Mouse (Mus musculus) E14TG2a.4 (cell line): ENCODE data around the gene Gm20388.

Source experiments
- CTCF ChIP-seq: conservative IDR thresholded peaks from 2 replicates; pipeline ENCODE4 v1.5.1; 2014; ENCODE audit warnings: low read length
- NANOG ChIP-seq: IDR thresholded peaks from 2 replicates; pipeline ENCODE4 v1.6.1; 2014; ENCODE audit warnings: borderline replicate concordance, low read length, mixed read lengths
- POU5F1 ChIP-seq: IDR thresholded peaks from 2 replicates; pipeline ENCODE4 v1.6.1; 2014; ENCODE audit warnings: low read length, borderline replicate concordance

DNA sequence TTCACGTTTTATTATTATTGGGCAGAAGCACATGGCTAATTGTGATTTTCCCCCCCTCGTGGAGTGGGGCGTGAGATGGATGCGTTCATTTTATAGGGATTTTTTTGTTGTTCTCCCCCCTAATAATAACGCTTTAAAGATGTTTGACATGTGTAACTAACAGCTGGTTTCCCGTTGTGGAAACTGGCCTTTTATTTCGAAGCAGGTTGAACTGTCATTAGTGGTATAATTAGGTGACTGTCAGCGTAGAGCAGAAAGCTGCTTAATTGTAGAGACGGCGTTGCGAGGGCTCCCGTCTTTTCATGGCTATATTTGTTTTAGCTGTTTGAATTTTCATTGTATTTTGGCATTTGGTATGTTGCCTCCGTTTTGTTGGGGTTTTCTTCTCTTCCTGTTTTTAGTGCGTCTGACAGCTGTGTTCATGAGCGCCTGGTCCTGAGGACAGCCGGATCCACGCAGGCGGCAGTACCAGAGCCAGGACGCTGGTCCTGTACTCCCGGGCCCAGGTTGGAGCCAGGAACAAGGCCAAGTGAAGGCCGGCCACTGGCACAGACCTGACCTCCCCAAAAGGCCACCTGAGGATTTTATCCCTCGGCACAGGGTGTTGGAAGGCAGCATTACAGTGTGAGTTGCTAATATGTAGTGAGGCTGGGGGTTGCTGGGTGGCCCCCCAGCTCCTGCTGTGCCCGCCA lies 595.1 kb downstream of the Gm20388 start:
- TF ChIP-seq CTCF (no peak), POU5F1 (no peak), NANOG (no peak)
